Mouse (Mus musculus): ENCODE results near the gene Map4k4. TPM values are rescaled to one million over a fixed set of nuclear protein-coding genes. Genes with fewer than 3 reads are reported as not detected.

The Map4k4 gene
- polyA plus RNA-seq, 1 experiment from 2014 or later, result 31.9 TPM

- H3K36me3 ChIP-seq, result peaks cover 40% of the 10 kb centered on the region
- H3K27me3 ChIP-seq (replicated peaks), result no peaks in the 10 kb centered on the region
- H3K9me3 ChIP-seq, result no peaks in the 10 kb centered on the region
- H3K4me3 ChIP-seq (replicated peaks), result no peak overlapping the region
- 76% methylated on average over 3 of the region's 3 CpGs for WGBS
- H3K27ac ChIP-seq, result no peak overlapping the region
- no peak overlapping the region for H3K9ac ChIP-seq
- ATAC-seq (ENCODE audit: insufficient read depth, low FRiP score, low read depth), result no peak
- no peaks in the 10 kb centered on the region for H3K4me1 ChIP-seq
- no peak overlapping the region for H3K4me2 ChIP-seq
Measured at GRCm38 (mm10) chr1:40023748-40024147, 123.0 kb downstream of the Map4k4 start.

DNA sequence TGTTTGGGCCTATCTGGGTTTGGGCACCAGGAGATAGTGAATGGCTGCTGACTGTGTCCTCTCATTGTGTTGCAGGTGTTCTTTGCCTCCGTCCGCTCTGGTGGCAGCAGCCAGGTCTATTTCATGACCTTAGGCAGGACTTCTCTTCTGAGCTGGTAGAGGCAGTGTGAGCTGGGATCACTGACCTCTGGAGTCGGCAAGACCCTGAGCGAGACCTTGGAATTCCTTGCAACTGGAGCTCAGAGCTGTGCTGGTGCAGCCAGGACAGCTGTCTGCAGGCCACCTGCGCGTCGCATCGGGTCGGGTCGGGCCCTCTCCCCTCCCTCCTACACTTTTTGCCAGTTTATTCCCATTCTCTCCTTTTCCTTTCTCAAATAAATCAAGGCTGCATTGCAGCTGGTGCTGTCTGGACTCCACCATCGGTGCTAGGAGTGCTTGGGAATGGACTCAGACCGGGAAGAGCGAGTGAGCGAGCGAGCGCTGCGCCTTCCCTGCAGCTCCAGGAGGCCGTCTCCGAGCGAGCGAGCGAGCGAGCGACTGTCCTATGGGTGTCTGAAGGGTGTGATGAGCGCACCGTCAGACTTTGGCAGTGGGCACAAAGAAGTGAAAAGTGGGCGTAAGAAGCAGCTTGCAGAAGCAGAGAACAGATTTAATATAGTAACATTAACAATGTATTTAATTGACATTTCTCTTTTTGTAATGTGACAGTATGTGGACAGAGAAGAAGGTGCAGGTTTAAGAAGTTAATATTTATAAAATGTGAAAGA is 124.0 kb downstream of the Map4k4 start:
- ATAC-seq (ENCODE audit: insufficient read depth, low FRiP score, low read depth), result no peak
- Histone ChIP-seq H3K27ac (no peak overlapping the region), H3K27me3 (replicated peaks) (no peaks in the 10 kb centered on the region), H3K36me3 (peaks cover 37% of the 10 kb centered on the region), H3K4me2 (no peak overlapping the region), H3K4me3 (replicated peaks) (no peak overlapping the region), H3K9ac (no peak overlapping the region), H3K4me1 (no peaks in the 10 kb centered on the region), H3K9me3 (no peaks in the 10 kb centered on the region)
- 88% methylated on average over 27 of the region's 27 CpGs for WGBS

- Histone ChIP-seq H3K4me1 (no peaks in the 10 kb centered on the region), H3K4me3 (replicated peaks) (no peak overlapping the region), H3K4me2 (no peak overlapping the region), H3K9me3 (no peaks in the 10 kb centered on the region), H3K27ac (no peak overlapping the region), H3K27me3 (replicated peaks) (no peaks in the 10 kb centered on the region), H3K9ac (no peak overlapping the region), H3K36me3 (peaks cover 31% of the 10 kb centered on the region)
- WGBS, result 89% methylated on average over 5 of the region's 5 CpGs
- no peak for ATAC-seq (ENCODE audit: insufficient read depth, low FRiP score, low read depth)
Measured at GRCm38 (mm10) chr1:40025416-40025815, 124.7 kb downstream of the Map4k4 start.

- H3K9ac ChIP-seq, result no peak overlapping the region
- no peak overlapping the region for H3K4me3 ChIP-seq (replicated peaks)
- peaks cover 28% of the 10 kb centered on the region for H3K36me3 ChIP-seq
- H3K4me1 ChIP-seq, result no peaks in the 10 kb centered on the region
- H3K27me3 ChIP-seq (replicated peaks), result no peaks in the 10 kb centered on the region
- WGBS, result 78% methylated on average over 7 of the region's 7 CpGs
- no peak overlapping the region for H3K27ac ChIP-seq
- ATAC-seq (ENCODE audit: insufficient read depth, low FRiP score, low read depth), result no peak
- no peak overlapping the region for H3K4me2 ChIP-seq
- no peaks in the 10 kb centered on the region for H3K9me3 ChIP-seq
Measured at GRCm38 (mm10) chr1:40027116-40027620, 126.5 kb downstream of the Map4k4 start.

GRCm38 (mm10) chr1:40028207-40028998 is 127.7 kb downstream of the Map4k4 start:
- 86% methylated on average over 12 of the region's 12 CpGs for WGBS
- no peaks in the 10 kb centered on the region for H3K4me1 ChIP-seq
- H3K27me3 ChIP-seq (replicated peaks), result no peaks in the 10 kb centered on the region
- no peak overlapping the region for H3K4me3 ChIP-seq (replicated peaks)
- H3K4me2 ChIP-seq, result no peak overlapping the region
- no peaks in the 10 kb centered on the region for H3K9me3 ChIP-seq
- H3K9ac ChIP-seq, result no peak overlapping the region
- ATAC-seq (ENCODE audit: insufficient read depth, low FRiP score, low read depth), result no peak
- H3K27ac ChIP-seq, result no peak overlapping the region
- H3K36me3 ChIP-seq, result peaks cover 19% of the 10 kb centered on the region

DNA sequence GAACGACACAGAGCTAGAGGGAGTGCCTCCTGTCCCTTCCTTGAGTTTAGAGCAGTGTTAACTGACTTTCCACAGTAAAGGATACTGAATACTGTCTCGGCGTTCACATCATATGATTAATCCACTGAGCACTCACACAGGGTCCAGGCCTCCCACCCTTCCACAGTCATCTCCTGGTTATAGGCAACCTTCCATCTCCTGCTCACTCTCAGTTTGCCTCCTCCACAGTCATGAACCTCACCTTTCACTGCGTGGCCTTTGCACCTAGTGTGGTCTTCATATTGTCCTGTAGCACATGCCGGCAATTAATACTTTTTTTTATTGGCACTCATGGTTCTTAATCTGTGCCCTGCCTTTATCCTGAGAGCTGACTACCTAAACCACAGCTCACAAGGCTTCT is 128.9 kb downstream of the Map4k4 start:
- Histone ChIP-seq H3K36me3 (peaks cover 7% of the 10 kb centered on the region; the same call in 1 of the 2 replicates), H3K27ac (no peak overlapping the region), H3K9me3 (no peaks in the 10 kb centered on the region), H3K4me1 (no peaks in the 10 kb centered on the region), H3K9ac (no peak overlapping the region), H3K4me3 (replicated peaks) (no peak overlapping the region), H3K27me3 (replicated peaks) (no peaks in the 10 kb centered on the region), H3K4me2 (no peak overlapping the region)
- ATAC-seq (ENCODE audit: insufficient read depth, low FRiP score, low read depth), result no peak
- 89% methylated on average over 5 of the region's 5 CpGs for WGBS

- no peak overlapping the region for H3K4me2 ChIP-seq
- ATAC-seq (ENCODE audit: insufficient read depth, low FRiP score, low read depth), result no peak
- 86% methylated on average over 14 of the region's 14 CpGs for WGBS
- H3K36me3 ChIP-seq, result peaks cover 3% of the 10 kb centered on the region; the same call in 1 of the 2 replicates
- no peaks in the 10 kb centered on the region for H3K4me1 ChIP-seq
- no peak overlapping the region for H3K9ac ChIP-seq
- no peaks in the 10 kb centered on the region for H3K27me3 ChIP-seq (replicated peaks)
- H3K27ac ChIP-seq, result no peak overlapping the region
- no peak overlapping the region for H3K4me3 ChIP-seq (replicated peaks)
- H3K9me3 ChIP-seq, result no peaks in the 10 kb centered on the region
Measured at GRCm38 (mm10) chr1:40030287-40030975, 129.7 kb downstream of the Map4k4 start.

DNA sequence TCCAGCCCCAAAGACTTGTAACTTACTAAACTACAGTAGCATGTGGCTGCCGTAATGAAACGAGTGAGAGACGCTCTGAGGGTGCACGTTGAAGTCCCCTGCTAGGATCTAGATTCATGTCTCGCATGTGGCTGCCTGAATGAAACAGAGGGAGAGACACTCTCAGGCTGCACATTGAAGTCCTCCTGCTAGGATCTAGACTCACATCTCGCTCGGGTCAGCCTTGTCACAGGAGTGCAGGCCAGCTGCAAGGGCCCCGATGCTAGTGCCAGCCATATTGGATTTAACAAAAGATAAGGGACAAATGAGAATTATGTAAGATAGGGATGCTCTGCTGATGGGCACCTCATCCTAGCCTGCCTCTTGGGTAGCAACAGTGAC is 130.3 kb downstream of the Map4k4 start:
- Histone ChIP-seq H3K9ac (no peak overlapping the region), H3K9me3 (no peaks in the 10 kb centered on the region), H3K27me3 (replicated peaks) (no peaks in the 10 kb centered on the region), H3K4me2 (no peak overlapping the region), H3K4me3 (replicated peaks) (no peak overlapping the region), H3K4me1 (no peaks in the 10 kb centered on the region), H3K36me3 (peaks cover 3% of the 10 kb centered on the region; the same call in 1 of the 2 replicates), H3K27ac (no peak overlapping the region)
- ATAC-seq (ENCODE audit: insufficient read depth, low FRiP score, low read depth), result no peak
- WGBS, result 90% methylated on average over 8 of the region's 8 CpGs

DNA sequence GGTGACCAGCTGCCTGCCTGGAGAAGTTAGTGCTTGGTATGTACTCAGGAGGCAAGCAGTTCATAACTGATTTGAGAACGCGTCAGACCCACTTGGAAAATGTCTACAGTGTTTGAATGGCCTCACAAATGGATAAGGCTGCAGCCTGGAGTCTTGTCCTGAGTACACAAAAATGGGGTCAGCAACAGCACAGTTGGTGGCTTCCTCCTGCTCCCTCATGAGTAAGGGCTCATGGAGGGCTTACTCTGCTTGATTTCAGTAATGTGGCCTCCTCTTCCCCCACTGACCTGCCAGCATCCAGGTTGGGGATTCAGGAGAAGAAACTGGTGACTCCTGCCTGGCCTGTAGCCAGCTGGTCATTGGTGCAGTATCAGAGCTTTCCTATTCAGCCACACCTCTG is 130.9 kb downstream of the Map4k4 start:
- H3K4me3 ChIP-seq (replicated peaks), result no peak overlapping the region
- WGBS, result 69% methylated on average over 2 of the region's 2 CpGs
- H3K9me3 ChIP-seq, result no peaks in the 10 kb centered on the region
- H3K36me3 ChIP-seq, result peaks cover 3% of the 10 kb centered on the region; the same call in 1 of the 2 replicates
- H3K4me2 ChIP-seq, result no peak overlapping the region
- H3K27me3 ChIP-seq (replicated peaks), result no peaks in the 10 kb centered on the region
- ATAC-seq (ENCODE audit: insufficient read depth, low FRiP score, low read depth), result no peak
- no peaks in the 10 kb centered on the region for H3K4me1 ChIP-seq
- no peak overlapping the region for H3K9ac ChIP-seq
- no peak overlapping the region for H3K27ac ChIP-seq

- Histone ChIP-seq H3K4me1 (no peaks in the 10 kb centered on the region), H3K9ac (no peak overlapping the region), H3K9me3 (no peaks in the 10 kb centered on the region), H3K27ac (no peak overlapping the region), H3K4me2 (no peak overlapping the region), H3K4me3 (replicated peaks) (no peak overlapping the region), H3K27me3 (replicated peaks) (no peaks in the 10 kb centered on the region), H3K36me3 (no peaks in the 10 kb centered on the region)
- no peak for ATAC-seq (ENCODE audit: insufficient read depth, low FRiP score, low read depth)
- 60% methylated on average over 4 of the region's 4 CpGs for WGBS
Measured at GRCm38 (mm10) chr1:40033315-40033714, 132.6 kb downstream of the Map4k4 start.

GRCm38 (mm10) chr1:40033743-40034420 is 133.2 kb downstream of the Map4k4 start:
- H3K27ac ChIP-seq, result no peak overlapping the region
- H3K27me3 ChIP-seq (replicated peaks), result no peaks in the 10 kb centered on the region
- no peaks in the 10 kb centered on the region for H3K4me1 ChIP-seq
- no peak overlapping the region for H3K4me2 ChIP-seq
- H3K4me3 ChIP-seq (replicated peaks), result no peak overlapping the region
- H3K36me3 ChIP-seq, result no peaks in the 10 kb centered on the region
- WGBS, result 77% methylated on average over 12 of the region's 12 CpGs
- H3K9ac ChIP-seq, result no peak overlapping the region
- no peak for ATAC-seq (ENCODE audit: insufficient read depth, low FRiP score, low read depth)
- H3K9me3 ChIP-seq, result no peaks in the 10 kb centered on the region
